Mouse (Mus musculus) heart, embryonic 10.5 days (tissue): ENCODE results near the gene Mtrex. TPM values are rescaled to one million over a fixed set of nuclear protein-coding genes. Genes with fewer than 3 reads are reported as not detected.

Experiments
- DNase-seq: peaks from one replicate; pipeline ENCODE4 v3.0.0-alpha.2; 2017; ENCODE audit warnings: low spot score
- H3K27ac ChIP-seq: fragments of 300-500 bp; sonication (generic); 2 replicates; pipeline ENCODE4 v1.5.1; 2016; ENCODE audit warnings: mild to moderate bottlenecking
- H3K27me3 ChIP-seq: fragments of 300-500 bp; sonication (generic); 2 replicates; pipeline ENCODE4 v1.6.1; 2016; ENCODE audit warnings: mild to moderate bottlenecking; ENCODE audit not compliant: poor library complexity, insufficient read depth, severe bottlenecking
- H3K36me3 ChIP-seq: fragments of 300-500 bp; sonication (generic); 2 replicates; pipeline ENCODE4 v1.6.1; 2016; ENCODE audit warnings: mild to moderate bottlenecking, moderate library complexity
- H3K4me1 ChIP-seq: fragments of 300-500 bp; sonication (generic); 2 replicates; pipeline ENCODE4 v1.6.1; 2016; ENCODE audit warnings: mild to moderate bottlenecking
- H3K4me3 ChIP-seq: fragments of 300-500 bp; sonication (generic); 2 replicates; pipeline ENCODE4 v1.5.1; 2016; ENCODE audit warnings: mild to moderate bottlenecking, moderate library complexity
- H3K9me3 ChIP-seq: fragments of 300-500 bp; sonication (generic); 2 replicates; pipeline ENCODE4 v1.6.1; 2016; ENCODE audit warnings: mild to moderate bottlenecking, moderate library complexity
- WGBS: fragments of 180-500 bp; shearing (Covaris S2); methylation state at CpG from one replicate; pipeline ENCODE4 v1.1.7; 2016; 5-methylcytosine and 5-hydroxymethylcytosine counted together
- polyA plus RNA-seq: library from polyadenylated mRNA; unstranded; fragments of >200 nt; fragmentation: Nextera tagmentation; extraction: Ambion mirVana; gene quantifications from 2 replicates; pipeline ENCODE4 v1.2.1, GENCODE M21; 2016

Gene Mtrex
- polyA plus RNA-seq, 1 experiment from 2014 or later = 68.9 TPM

GRCm38 (mm10) chr13:112836951-112837350, 90.2 kb downstream of the Mtrex start:
- peaks cover 5% of the 10 kb centered on the region; the same call in 1 of the 2 replicates for H3K36me3 ChIP-seq
- H3K4me3 ChIP-seq = no peak overlapping the region
- H3K27ac ChIP-seq = no peak overlapping the region
- H3K27me3 ChIP-seq = no peaks in the 10 kb centered on the region
- 86% methylated on average over 2 of the region's 2 CpGs for WGBS
- H3K9me3 ChIP-seq = no peaks in the 10 kb centered on the region
- H3K4me1 ChIP-seq = peaks cover 14% of the 10 kb centered on the region
- DNase-seq = no peak

DNA sequence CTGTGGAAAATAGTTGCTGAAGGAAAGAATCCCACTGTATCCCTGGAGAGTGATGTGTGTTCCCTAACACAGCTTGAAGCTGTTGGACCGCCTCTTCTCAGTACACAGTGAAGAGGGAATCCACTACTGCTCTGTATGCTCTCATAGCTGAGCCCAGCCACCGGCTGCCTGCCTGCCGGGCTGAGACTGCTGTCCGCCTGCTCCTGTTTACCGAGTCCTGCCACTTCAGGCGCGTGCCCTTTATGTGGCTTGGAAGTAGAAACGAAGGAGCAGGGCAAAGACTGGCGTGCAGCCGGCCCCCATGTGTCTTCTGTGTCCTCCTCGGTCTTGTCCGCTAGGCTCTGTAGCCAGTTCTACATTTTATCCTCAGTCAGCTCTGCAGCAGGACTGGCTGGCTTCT, 92.1 kb downstream of the Mtrex start:
- 0 out of 2 replicates have a peak overlapping the region, but pooled peaks have one; percentile 18 for H3K4me3 ChIP-seq
- H3K27ac ChIP-seq = peak overlapping the region; percentile 65
- DNase-seq = peak; percentile 79

DNA sequence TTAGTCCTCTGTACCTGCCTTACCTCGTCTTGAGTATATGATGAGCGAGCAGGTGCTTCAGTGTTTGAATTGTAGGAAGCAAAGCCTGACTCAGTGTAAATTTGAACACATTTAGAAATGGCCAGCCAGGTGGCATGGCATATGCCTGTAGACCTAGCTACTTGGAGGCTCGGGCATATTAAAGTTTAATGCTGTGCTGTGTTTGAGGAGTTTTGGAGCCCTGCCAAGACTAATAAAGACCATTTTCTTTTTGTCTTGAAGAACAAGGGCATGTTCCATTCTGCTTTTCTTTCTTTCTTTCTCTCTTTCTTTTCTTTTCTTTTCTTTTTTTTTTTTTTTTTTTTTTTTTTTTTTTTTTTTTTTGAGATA, 93.3 kb downstream of the Mtrex start:
- H3K9me3 ChIP-seq = no peaks in the 10 kb centered on the region
- no peak overlapping the region for H3K4me3 ChIP-seq
- no peaks in the 10 kb centered on the region for H3K27me3 ChIP-seq
- peaks cover 16% of the 10 kb centered on the region for H3K4me1 ChIP-seq
- WGBS = 85% methylated on average over 3 of the region's 3 CpGs
- no peaks in the 10 kb centered on the region for H3K36me3 ChIP-seq
- no peak for DNase-seq
- H3K27ac ChIP-seq = no peak overlapping the region

More for the DNA sequence above, 92.1 kb downstream of the Mtrex start:
- H3K4me1 ChIP-seq = peaks cover 16% of the 10 kb centered on the region
- H3K27me3 ChIP-seq = no peaks in the 10 kb centered on the region
- 33% methylated on average over 12 of the region's 12 CpGs for WGBS
- H3K36me3 ChIP-seq = no peaks in the 10 kb centered on the region
- H3K9me3 ChIP-seq = no peaks in the 10 kb centered on the region

DNA sequence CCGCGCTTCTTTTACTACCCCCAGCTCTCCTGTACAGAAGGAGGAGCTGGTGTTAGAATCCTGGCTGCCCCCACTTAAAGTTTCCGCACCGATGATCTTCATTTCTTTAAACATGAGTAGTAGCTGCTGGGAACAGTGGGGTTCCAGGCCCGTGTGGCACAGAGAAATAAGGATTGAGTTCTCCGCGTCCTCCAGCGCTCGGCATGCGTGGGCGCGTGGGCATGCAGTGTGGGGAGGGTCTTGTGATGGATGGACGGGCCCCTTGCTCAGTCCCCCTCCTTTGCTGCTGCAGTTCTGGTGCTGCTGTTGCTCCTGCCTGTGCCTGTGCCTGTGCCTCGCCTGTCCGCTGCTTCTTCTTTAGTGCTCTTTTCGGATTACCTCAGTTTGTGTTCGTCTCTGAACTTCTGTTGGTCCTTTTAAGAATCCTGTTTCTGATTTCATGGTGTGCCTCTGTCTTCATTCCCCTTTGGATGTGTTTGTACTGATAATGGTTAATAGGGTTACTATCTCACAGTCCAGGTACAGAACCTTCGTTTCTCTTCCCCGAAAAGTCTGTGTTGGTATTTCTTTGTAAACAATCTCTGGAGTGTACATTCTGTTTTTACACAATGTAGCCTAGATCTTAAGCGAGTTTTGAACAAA, 93.8 kb downstream of the Mtrex start:
- Histone ChIP-seq H3K27ac (no peak overlapping the region), H3K4me1 (peaks cover 16% of the 10 kb centered on the region), H3K27me3 (no peaks in the 10 kb centered on the region), H3K4me3 (no peak overlapping the region), H3K9me3 (no peaks in the 10 kb centered on the region), H3K36me3 (no peaks in the 10 kb centered on the region)
- WGBS = 81% methylated on average over 20 of the region's 20 CpGs
- DNase-seq = no peak

DNA sequence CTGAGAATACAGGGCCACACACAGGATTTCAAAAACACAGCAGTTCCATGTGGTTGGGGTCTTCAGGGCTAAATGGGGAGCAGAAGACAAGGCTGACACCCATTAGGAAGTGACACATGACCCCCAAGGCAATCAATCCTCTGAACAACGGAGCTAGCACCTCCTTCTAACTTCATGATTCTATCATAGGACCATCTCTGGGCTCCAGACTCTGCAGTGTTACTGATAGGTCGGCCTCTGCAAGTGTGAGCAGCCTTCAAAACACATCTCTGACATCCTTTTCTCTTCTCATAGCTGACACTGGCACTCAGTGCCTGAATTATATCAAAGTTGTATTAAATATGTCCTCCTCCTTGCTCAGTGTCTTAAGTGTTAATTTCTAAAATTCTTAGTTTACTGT, 94.6 kb downstream of the Mtrex start:
- WGBS = 39% methylated on average over 2 of the region's 2 CpGs
- no peaks in the 10 kb centered on the region for H3K36me3 ChIP-seq
- H3K27ac ChIP-seq = no peak overlapping the region
- no peak for DNase-seq
- no peaks in the 10 kb centered on the region for H3K27me3 ChIP-seq
- no peak overlapping the region for H3K4me3 ChIP-seq
- peaks cover 16% of the 10 kb centered on the region for H3K4me1 ChIP-seq
- H3K9me3 ChIP-seq = no peaks in the 10 kb centered on the region

GRCm38 (mm10) chr13:112829619-112830018, 97.6 kb downstream of the Mtrex start:
- 87% methylated on average over 2 of the region's 2 CpGs for WGBS
- H3K9me3 ChIP-seq = no peaks in the 10 kb centered on the region
- H3K36me3 ChIP-seq = 0 out of 2 replicates have a peak, but pooled peaks cover 3% of the 10 kb centered on the region
- H3K27me3 ChIP-seq = no peaks in the 10 kb centered on the region
- H3K4me3 ChIP-seq = no peak overlapping the region
- H3K4me1 ChIP-seq = peaks cover 8% of the 10 kb centered on the region
- DNase-seq = no peak
- H3K27ac ChIP-seq = no peak overlapping the region

DNA sequence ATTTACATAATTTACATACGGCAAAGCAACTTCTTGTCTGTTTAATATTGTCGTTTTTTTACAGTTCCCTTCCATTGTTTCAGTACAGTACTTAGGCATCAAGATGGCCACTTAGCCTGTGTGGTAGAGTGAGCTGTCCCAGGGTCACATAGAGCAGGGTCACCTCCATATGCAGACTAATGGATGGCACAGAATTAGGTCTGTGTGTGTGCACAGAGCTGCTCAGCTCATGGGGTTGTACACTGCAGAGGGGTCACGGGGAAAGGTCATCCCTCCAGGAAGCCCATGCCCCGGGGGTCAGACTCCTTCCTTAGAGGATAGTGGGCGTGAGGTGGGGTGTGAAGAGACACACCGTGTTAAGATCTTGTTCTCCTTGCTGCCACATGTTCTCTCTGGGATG, 101.7 kb downstream of the Mtrex start:
- DNase-seq = no peak
- no peak overlapping the region for H3K27ac ChIP-seq
- H3K27me3 ChIP-seq = no peaks in the 10 kb centered on the region
- H3K4me3 ChIP-seq = no peak overlapping the region
- no peaks in the 10 kb centered on the region for H3K9me3 ChIP-seq
- 0 out of 2 replicates have a peak, but pooled peaks cover 3% of the 10 kb centered on the region for H3K36me3 ChIP-seq
- WGBS = 66% methylated on average over 6 of the region's 6 CpGs
- H3K4me1 ChIP-seq = no peaks in the 10 kb centered on the region

- H3K4me1 ChIP-seq = no peaks in the 10 kb centered on the region
- no peaks in the 10 kb centered on the region for H3K9me3 ChIP-seq
- H3K27me3 ChIP-seq = no peaks in the 10 kb centered on the region
- no peak overlapping the region for H3K4me3 ChIP-seq
- DNase-seq = no peak
- WGBS = 81% methylated on average over 4 of the region's 8 CpGs
- H3K36me3 ChIP-seq = 0 out of 2 replicates have a peak, but pooled peaks cover 3% of the 10 kb centered on the region
- no peak overlapping the region for H3K27ac ChIP-seq
Measured at GRCm38 (mm10) chr13:112823911-112824648, 103.1 kb downstream of the Mtrex start.

- no peak for DNase-seq
- Histone ChIP-seq H3K27me3 (no peaks in the 10 kb centered on the region), H3K36me3 (0 out of 2 replicates have a peak, but pooled peaks cover 3% of the 10 kb centered on the region), H3K4me3 (no peak overlapping the region), H3K9me3 (no peaks in the 10 kb centered on the region), H3K4me1 (no peaks in the 10 kb centered on the region), H3K27ac (no peak overlapping the region)
- WGBS = 78% methylated on average over 6 of the region's 6 CpGs
Measured at GRCm38 (mm10) chr13:112823236-112823910, 103.8 kb downstream of the Mtrex start.

DNA sequence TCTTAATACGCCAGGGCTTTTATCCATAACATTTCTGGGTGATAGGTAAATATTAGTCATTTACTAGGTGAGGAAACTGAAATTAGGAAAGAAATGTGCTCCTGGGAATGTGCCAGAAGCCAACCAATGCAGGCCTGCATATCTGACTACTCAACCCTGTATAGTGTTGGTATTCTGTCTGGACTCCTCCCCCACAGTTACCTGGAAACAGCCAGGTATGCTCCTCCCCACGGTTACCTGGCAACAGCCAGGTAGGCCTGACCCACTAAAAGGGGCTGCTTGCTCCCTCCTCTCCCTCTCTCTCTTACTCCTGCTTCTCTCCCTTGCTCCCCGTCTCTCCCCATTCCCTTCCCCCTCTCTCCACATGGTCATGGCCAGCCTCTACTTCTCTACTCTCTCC, 104.8 kb downstream of the Mtrex start:
- Histone ChIP-seq H3K27ac (no peak overlapping the region), H3K36me3 (0 out of 2 replicates have a peak, but pooled peaks cover 3% of the 10 kb centered on the region), H3K4me1 (no peaks in the 10 kb centered on the region), H3K4me3 (no peak overlapping the region), H3K9me3 (no peaks in the 10 kb centered on the region), H3K27me3 (no peaks in the 10 kb centered on the region)
- WGBS = 58% methylated on average over 3 of the region's 3 CpGs
- DNase-seq = no peak

DNA sequence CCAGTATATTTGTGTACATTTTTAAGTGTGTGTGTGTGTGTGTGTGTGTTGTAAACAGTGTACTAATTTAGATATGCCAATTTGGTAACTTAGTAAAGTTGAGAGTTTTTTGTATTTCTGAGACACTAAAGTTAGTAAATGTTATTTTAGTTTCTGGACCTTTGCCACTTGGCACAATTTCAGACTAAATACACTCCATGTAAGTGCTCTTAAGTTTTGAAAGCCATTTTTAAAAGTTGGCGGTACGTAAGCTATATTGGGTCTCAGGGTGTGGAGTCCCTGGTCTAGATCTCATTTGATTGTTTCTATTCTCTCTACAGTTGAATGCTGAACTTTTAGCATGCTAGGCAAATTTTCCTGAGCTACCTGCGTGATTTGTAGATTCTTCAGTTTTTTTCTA, 109.1 kb downstream of the Mtrex start:
- DNase-seq = no peak
- Histone ChIP-seq H3K27ac (no peak overlapping the region), H3K4me1 (0 out of 2 replicates have a peak, but pooled peaks cover 5% of the 10 kb centered on the region), H3K36me3 (no peaks in the 10 kb centered on the region), H3K4me3 (no peak overlapping the region), H3K27me3 (no peaks in the 10 kb centered on the region), H3K9me3 (no peaks in the 10 kb centered on the region)
- WGBS = 83% methylated on average over 3 of the region's 3 CpGs
